Mouse (Mus musculus): ENCODE results near the gene Rhbdl1. TPM values are rescaled to one million over a fixed set of nuclear protein-coding genes. Genes with fewer than 3 reads are reported as not detected.
"Not testable (repeated sequence)": the region's sequence is repeated elsewhere in the genome, so short reads cannot be mapped to it uniquely, and the experiment has no call there.

The Rhbdl1 gene
- polyA plus RNA-seq, 1 experiment from 2014 or later: 2.7 TPM

DNA sequence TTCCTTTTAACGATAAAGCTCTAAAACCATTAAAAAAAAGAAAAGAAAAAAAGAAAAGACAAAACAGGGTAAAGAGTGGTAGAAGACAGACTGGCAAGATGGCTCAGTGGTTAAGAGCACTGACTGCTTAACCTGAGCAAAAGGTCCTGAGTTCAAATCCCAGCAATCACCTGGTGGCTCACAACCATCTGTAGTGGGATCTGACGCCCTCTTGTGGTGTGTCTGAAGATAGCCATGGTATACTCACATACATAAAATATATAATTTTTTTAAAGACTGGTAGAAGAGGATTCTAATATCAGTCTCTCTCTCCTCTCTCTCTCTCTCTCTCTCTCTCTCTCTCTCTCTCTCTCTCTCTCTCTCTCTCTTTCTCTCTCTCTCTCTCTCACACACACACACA, 29.6 kb downstream of the Rhbdl1 start:
- 48% methylated on average over 2 of the region's 2 CpGs for WGBS
- H3K36me3 ChIP-seq (ENCODE audit: control insufficient read depth, insufficient read depth, low read length); ATAC-seq (ENCODE audit: insufficient number of reproducible peaks, insufficient read depth, low FRiP score, low read depth); H3K9ac ChIP-seq (replicated peaks; ENCODE audit: low read depth, low read length); H3K27me3 ChIP-seq (ENCODE audit: control insufficient read depth, insufficient read depth, low read length); H3K4me3 ChIP-seq (ENCODE audit: low read depth, low read length); H3K4me2 ChIP-seq (replicated peaks; ENCODE audit: low read depth, low read length); H3K9me3 ChIP-seq (ENCODE audit: control insufficient read depth, low read depth, low read length); H3K27ac ChIP-seq (ENCODE audit: low read length); H3K4me1 ChIP-seq (ENCODE audit: control insufficient read depth, insufficient read depth, low read length): not testable (repeated sequence)

DNA sequence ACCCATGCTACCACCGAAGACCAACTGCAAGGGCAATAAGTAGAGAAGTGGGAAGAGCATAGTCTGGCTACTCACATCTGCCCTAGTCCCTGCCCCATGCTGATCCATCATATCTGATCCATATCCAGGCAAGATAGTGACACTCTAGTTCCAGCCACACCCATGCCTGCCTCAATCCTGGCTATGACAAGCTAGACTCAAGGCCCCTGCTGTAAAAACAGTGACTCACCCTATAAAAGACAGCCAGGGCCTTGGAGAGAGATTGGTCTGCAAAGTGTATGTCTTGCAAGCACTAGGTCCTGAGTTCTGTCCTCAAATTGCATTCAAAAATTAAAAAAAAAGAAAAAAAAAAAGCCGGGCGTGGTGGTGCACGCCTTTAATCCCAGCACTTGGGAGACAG, 30.6 kb downstream of the Rhbdl1 start:
- H3K36me3 ChIP-seq (ENCODE audit: control insufficient read depth, insufficient read depth, low read length): no peaks in the 10 kb centered on the region
- no peak overlapping the region for H3K27ac ChIP-seq (ENCODE audit: low read length)
- H3K4me3 ChIP-seq (ENCODE audit: low read depth, low read length): no peak overlapping the region
- no peak overlapping the region for H3K9ac ChIP-seq (replicated peaks; ENCODE audit: low read depth, low read length)
- H3K4me2 ChIP-seq (replicated peaks; ENCODE audit: low read depth, low read length): no peak overlapping the region
- ATAC-seq (ENCODE audit: insufficient number of reproducible peaks, insufficient read depth, low FRiP score, low read depth): no peak
- WGBS: 80% methylated on average over 4 of the region's 4 CpGs
- no peaks in the 10 kb centered on the region for H3K4me1 ChIP-seq (ENCODE audit: control insufficient read depth, insufficient read depth, low read length)
- H3K27me3 ChIP-seq (ENCODE audit: control insufficient read depth, insufficient read depth, low read length): peaks cover 6% of the 10 kb centered on the region; the same call in 1 of the 2 replicates
- H3K9me3 ChIP-seq (ENCODE audit: control insufficient read depth, low read depth, low read length): no peaks in the 10 kb centered on the region

DNA sequence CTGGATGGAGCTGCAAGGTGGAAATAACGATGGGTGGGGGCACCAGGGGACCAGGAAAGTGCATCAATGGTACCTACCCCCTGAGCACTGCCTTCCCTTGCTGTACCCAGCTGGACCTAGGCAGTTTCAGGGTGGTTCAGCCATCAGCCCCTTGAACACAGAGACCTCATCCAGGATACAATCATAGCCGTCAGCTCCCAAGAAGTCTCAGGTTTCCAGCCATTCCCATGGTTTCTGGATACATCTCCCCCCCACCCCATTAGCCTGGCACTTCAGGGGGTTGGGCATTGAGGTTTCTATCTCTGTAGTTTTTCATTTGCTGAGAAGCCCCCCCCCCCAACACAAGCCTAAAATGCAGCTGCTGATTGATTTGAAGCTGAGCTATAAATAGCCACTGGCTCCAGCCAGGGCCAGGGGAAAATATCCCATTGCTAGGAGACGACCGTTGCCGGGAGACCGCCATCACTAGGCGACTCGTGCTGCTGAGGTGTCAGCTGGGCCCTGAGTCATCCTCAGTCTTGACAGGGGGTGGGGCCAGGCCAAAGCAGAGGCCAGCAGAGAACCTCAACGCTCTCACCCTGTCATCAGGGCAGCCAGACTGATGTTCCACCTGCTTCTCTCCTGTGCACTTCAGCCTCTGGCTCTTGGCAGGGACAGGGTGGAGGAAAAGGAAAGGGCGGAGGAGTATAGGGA, 34.1 kb downstream of the Rhbdl1 start:
- Histone ChIP-seq H3K27ac (ENCODE audit: low read length) (no peak overlapping the region), H3K4me2 (replicated peaks; ENCODE audit: low read depth, low read length) (no peak overlapping the region), H3K4me3 (ENCODE audit: low read depth, low read length) (no peak overlapping the region), H3K4me1 (ENCODE audit: control insufficient read depth, insufficient read depth, low read length) (no peaks in the 10 kb centered on the region), H3K27me3 (ENCODE audit: control insufficient read depth, insufficient read depth, low read length) (no peaks in the 10 kb centered on the region; the same call in 1 of the 2 replicates), H3K9ac (replicated peaks; ENCODE audit: low read depth, low read length) (no peak overlapping the region), H3K9me3 (ENCODE audit: control insufficient read depth, low read depth, low read length) (no peaks in the 10 kb centered on the region), H3K36me3 (ENCODE audit: control insufficient read depth, insufficient read depth, low read length) (no peaks in the 10 kb centered on the region)
- peak; percentile 50; the same call in 1 of the 2 replicates for ATAC-seq (ENCODE audit: insufficient number of reproducible peaks, insufficient read depth, low FRiP score, low read depth)
- 10% methylated on average over 10 of the region's 10 CpGs for WGBS

DNA sequence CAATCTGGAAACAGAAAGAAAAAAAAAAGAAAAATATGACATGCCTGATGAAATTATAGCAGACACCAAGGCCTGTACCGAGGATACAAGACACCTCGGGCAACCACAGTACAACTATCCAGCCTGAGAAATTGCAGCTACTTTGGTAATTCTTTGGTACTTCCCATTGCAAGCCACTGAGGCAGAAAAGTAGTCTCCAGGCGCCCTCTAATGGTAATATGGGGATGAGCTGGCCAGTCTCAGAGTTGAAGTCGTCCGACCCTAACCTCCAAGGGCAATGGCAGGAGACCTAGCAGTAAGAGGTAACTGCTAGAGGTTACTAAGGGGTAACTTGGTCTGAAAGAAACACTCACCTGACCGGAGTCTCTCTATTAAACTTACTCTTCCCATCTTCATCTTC, 36.1 kb downstream of the Rhbdl1 start:
- Histone ChIP-seq H3K9me3 (ENCODE audit: control insufficient read depth, low read depth, low read length) (no peaks in the 10 kb centered on the region), H3K27ac (ENCODE audit: low read length) (no peak overlapping the region), H3K9ac (replicated peaks; ENCODE audit: low read depth, low read length) (no peak overlapping the region), H3K4me3 (ENCODE audit: low read depth, low read length) (no peak overlapping the region), H3K4me1 (ENCODE audit: control insufficient read depth, insufficient read depth, low read length) (peaks cover 6% of the 10 kb centered on the region; the same call in 1 of the 2 replicates), H3K27me3 (ENCODE audit: control insufficient read depth, insufficient read depth, low read length) (no peaks in the 10 kb centered on the region), H3K36me3 (ENCODE audit: control insufficient read depth, insufficient read depth, low read length) (no peaks in the 10 kb centered on the region), H3K4me2 (replicated peaks; ENCODE audit: low read depth, low read length) (no peak overlapping the region)
- no peak for ATAC-seq (ENCODE audit: insufficient number of reproducible peaks, insufficient read depth, low FRiP score, low read depth)
- WGBS: 7% methylated on average over 6 of the region's 6 CpGs

DNA sequence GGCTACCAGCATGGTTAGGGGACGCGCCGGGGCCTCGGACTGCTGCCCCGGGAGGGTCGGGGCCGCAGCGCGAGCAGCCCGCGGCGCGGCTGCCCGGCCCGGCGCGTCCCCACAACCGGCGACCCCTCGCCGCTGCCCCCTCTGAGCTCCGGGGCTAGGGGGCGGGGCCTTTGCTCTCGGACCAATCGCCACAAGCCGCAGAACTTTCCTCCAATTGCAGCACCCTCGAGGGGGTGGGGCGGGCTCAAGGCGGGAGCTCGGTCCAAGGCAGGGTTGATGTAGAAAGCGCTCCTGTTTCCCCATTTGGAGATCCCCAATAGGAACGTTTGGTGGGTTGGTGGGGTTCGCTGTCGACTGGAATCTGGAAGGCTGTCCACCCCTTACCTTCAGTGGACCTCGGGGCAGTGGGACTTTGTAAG, 40.1 kb downstream of the Rhbdl1 start, which contains the start of gene Metrn:
TSS of gene Metrn (minus strand) at position 186 of the 419 bp plus-strand sequence.
- H3K4me3 ChIP-seq (ENCODE audit: low read depth, low read length): peak within 1 kb of the TSS; percentile 79
- no peaks in the 10 kb centered on the region for H3K27me3 ChIP-seq (ENCODE audit: control insufficient read depth, insufficient read depth, low read length)
- peak within 1 kb of the TSS; percentile 93 for H3K4me2 ChIP-seq (replicated peaks; ENCODE audit: low read depth, low read length)
- H3K9ac ChIP-seq (replicated peaks; ENCODE audit: low read depth, low read length): peak within 1 kb of the TSS; percentile 61
- H3K27ac ChIP-seq (ENCODE audit: low read length): no peak within 1 kb of the TSS; the same call in 1 of the 2 replicates
- H3K36me3 ChIP-seq (ENCODE audit: control insufficient read depth, insufficient read depth, low read length): no peaks in the 10 kb centered on the region
- ATAC-seq (ENCODE audit: insufficient number of reproducible peaks, insufficient read depth, low FRiP score, low read depth): peak; percentile 75; the same call in 1 of the 2 replicates
- no peaks in the 10 kb centered on the region for H3K9me3 ChIP-seq (ENCODE audit: control insufficient read depth, low read depth, low read length)
- under 1% methylated on average over 35 of the region's 35 CpGs for WGBS
- H3K4me1 ChIP-seq (ENCODE audit: control insufficient read depth, insufficient read depth, low read length): peaks cover 27% of the 10 kb centered on the region

DNA sequence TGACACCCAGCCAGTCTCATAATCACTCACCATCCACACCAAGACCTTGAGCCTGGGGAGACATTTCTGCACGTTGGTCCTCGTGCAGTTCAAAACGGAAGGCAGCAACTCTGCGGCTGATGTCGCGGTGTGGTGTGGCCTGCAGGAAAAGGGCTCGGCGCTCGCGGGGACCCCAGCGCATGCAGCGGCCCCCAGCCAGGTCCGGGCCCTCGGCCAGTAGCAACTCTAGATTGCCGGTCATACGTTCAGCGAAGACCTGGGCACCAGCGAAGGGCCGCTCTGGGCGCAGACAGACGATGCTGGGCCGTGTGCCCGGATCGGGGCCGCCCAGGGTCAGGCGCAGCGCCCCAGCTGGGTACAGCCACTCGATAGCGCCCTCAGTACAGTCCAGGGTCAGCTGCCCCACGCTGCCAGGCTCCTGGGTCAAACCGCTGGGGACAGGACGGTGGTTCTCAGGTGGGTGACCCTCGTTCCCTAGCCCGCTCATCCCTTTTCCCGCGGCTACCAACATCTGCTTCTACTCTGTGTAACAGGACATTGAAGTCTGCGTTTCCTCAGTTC, 40.8 kb downstream of the Rhbdl1 start:
- Histone ChIP-seq H3K4me2 (replicated peaks; ENCODE audit: low read depth, low read length) (peak overlapping the region; percentile 93), H3K9ac (replicated peaks; ENCODE audit: low read depth, low read length) (peak overlapping the region; percentile 61), H3K9me3 (ENCODE audit: control insufficient read depth, low read depth, low read length) (no peaks in the 10 kb centered on the region), H3K27ac (ENCODE audit: low read length) (no peak overlapping the region; the same call in 1 of the 2 replicates), H3K27me3 (ENCODE audit: control insufficient read depth, insufficient read depth, low read length) (no peaks in the 10 kb centered on the region), H3K36me3 (ENCODE audit: control insufficient read depth, insufficient read depth, low read length) (no peaks in the 10 kb centered on the region), H3K4me1 (ENCODE audit: control insufficient read depth, insufficient read depth, low read length) (peaks cover 29% of the 10 kb centered on the region), H3K4me3 (ENCODE audit: low read depth, low read length) (peak overlapping the region; percentile 79)
- WGBS: 2% methylated on average over 37 of the region's 37 CpGs
- ATAC-seq (ENCODE audit: insufficient number of reproducible peaks, insufficient read depth, low FRiP score, low read depth): peak; percentile 1; the same call in 1 of the 2 replicates

DNA sequence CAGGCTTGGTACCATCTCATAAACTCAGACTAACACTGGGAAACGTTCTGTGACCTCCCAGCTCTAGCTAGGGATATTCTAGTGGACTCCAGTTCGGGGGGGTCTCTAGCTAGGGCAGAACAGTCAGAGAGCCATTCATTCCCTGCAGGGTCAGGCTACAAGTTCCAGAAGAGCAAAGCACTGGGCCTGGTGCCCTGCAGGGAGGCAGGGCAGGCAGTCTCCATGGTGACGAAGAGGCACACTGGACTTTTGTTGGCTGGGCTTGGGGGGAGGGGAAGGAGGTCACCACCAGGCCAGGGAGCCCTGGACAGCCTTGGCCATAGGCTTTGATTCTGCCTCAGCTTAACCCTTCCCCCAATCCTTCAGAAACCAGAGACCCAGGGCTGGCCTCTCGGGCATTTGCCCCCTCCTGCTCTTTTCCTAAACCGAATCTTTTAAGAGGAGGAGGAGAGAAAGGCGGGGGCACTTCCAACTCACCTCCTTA, 41.4 kb downstream of the Rhbdl1 start, which contains the start of gene AC134908.4:
TSS of gene AC134908.4 (minus strand) at position 51 of the 484 bp plus-strand sequence.
- peak within 1 kb of the TSS; percentile 93 for H3K4me2 ChIP-seq (replicated peaks; ENCODE audit: low read depth, low read length)
- ATAC-seq (ENCODE audit: insufficient number of reproducible peaks, insufficient read depth, low FRiP score, low read depth): no peak
- 25% methylated on average over 6 of the region's 6 CpGs for WGBS
- H3K36me3 ChIP-seq (ENCODE audit: control insufficient read depth, insufficient read depth, low read length): no peaks in the 10 kb centered on the region; the same call in 1 of the 2 replicates
- H3K27me3 ChIP-seq (ENCODE audit: control insufficient read depth, insufficient read depth, low read length): no peaks in the 10 kb centered on the region
- no peak within 1 kb of the TSS; the same call in 1 of the 2 replicates for H3K27ac ChIP-seq (ENCODE audit: low read length)
- peak within 1 kb of the TSS; percentile 61 for H3K9ac ChIP-seq (replicated peaks; ENCODE audit: low read depth, low read length)
- H3K4me3 ChIP-seq (ENCODE audit: low read depth, low read length): peak within 1 kb of the TSS; percentile 79
- peaks cover 36% of the 10 kb centered on the region for H3K4me1 ChIP-seq (ENCODE audit: control insufficient read depth, insufficient read depth, low read length)
- no peaks in the 10 kb centered on the region for H3K9me3 ChIP-seq (ENCODE audit: control insufficient read depth, low read depth, low read length)

DNA sequence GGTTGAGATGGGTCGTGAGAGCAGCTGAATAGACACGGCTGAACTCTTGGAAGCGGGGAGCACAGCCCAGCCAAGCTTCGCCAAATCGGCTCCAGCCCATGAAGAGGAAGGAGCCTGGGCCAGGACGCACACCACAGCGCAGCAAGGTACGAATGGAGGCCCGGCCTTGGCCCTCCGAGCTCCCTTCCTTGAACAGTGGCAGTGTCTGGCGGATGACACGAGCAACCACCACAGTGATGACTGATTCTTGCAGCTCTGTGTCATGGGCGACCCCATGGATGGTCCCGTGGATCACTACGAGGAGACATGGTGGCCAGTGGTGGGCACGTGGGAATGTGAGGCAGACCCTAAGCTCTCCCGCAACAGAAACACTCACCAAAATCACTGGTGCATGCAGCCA, 42.1 kb downstream of the Rhbdl1 start:
- Histone ChIP-seq H3K27ac (ENCODE audit: low read length) (no peak overlapping the region), H3K4me3 (ENCODE audit: low read depth, low read length) (peak overlapping the region; percentile 79; the same call in 1 of the 2 replicates), H3K36me3 (ENCODE audit: control insufficient read depth, insufficient read depth, low read length) (no peaks in the 10 kb centered on the region; the same call in 1 of the 2 replicates), H3K4me2 (replicated peaks; ENCODE audit: low read depth, low read length) (peak overlapping the region; percentile 93), H3K27me3 (ENCODE audit: control insufficient read depth, insufficient read depth, low read length) (no peaks in the 10 kb centered on the region), H3K9me3 (ENCODE audit: control insufficient read depth, low read depth, low read length) (no peaks in the 10 kb centered on the region), H3K9ac (replicated peaks; ENCODE audit: low read depth, low read length) (0 out of 2 replicates have a peak overlapping the region, but pooled peaks have one; percentile 6), H3K4me1 (ENCODE audit: control insufficient read depth, insufficient read depth, low read length) (peaks cover 38% of the 10 kb centered on the region)
- WGBS: 81% methylated on average over 17 of the region's 17 CpGs
- no peak for ATAC-seq (ENCODE audit: insufficient number of reproducible peaks, insufficient read depth, low FRiP score, low read depth)
